Mouse (Mus musculus) megakaryocyte, embryonic 14.5 days (primary cell): ENCODE data around the gene Aurkb.

Experiments
- FLI1 ChIP-seq: IDR thresholded peaks from 2 replicates; pipeline ENCODE4 v1.6.1; 2012; ENCODE audit warnings: low read length, inconsistent platforms, mixed read lengths
- GATA1 ChIP-seq: IDR thresholded peaks from 3 replicates; pipeline ENCODE4 v1.6.1; 2012; ENCODE audit warnings: mixed read lengths, low read length, inconsistent platforms, borderline replicate concordance

GRCm38 (mm10) chr11:69070590-69071222 is 25.3 kb downstream of the Aurkb start, which contains the start of gene Tmem107:
- no peak for TF ChIP-seq GATA1
- no peak for TF ChIP-seq FLI1
